Mouse (Mus musculus) myocyte (in vitro differentiated cells): ENCODE results near the gene Ncor2.

ENCODE experiments used
- CEBPB ChIP-seq: IDR thresholded peaks from 2 replicates; pipeline ENCODE4 v1.6.1; 2011; ENCODE audit warnings: mild to moderate bottlenecking, moderate library complexity; ENCODE audit not compliant: poor library complexity, insufficient read depth, severe bottlenecking
- E2F4 ChIP-seq: IDR thresholded peaks from one replicate; pipeline ENCODE4 v1.6.1; 2011; ENCODE audit warnings: mild to moderate bottlenecking, control low read depth, moderate library complexity; ENCODE audit not compliant: insufficient read depth
- MAX ChIP-seq: IDR thresholded peaks from one replicate; pipeline ENCODE4 v1.6.1; 2011; ENCODE audit warnings: low read depth, mild to moderate bottlenecking, control low read depth
- MYOD1 ChIP-seq, 3 experiments: IDR thresholded peaks; one replicate each; pipeline ENCODE4 v1.6.1; 2011; ENCODE audit warnings: control low read depth in 2 of 3, low read depth in 2 of 3, mild to moderate bottlenecking in 2 of 3, moderate library complexity in 1 of 3; ENCODE audit not compliant: insufficient read length in 2 of 3, control insufficient read depth in 1 of 3
- MYOG ChIP-seq, 3 experiments: IDR thresholded peaks; one replicate each; pipeline ENCODE4 v1.6.1; 2011; ENCODE audit warnings: control low read depth in 2 of 3, low read depth in 2 of 3, mild to moderate bottlenecking in 2 of 3; ENCODE audit not compliant: insufficient read length in 2 of 3, control insufficient read depth in 1 of 3, insufficient read depth in 1 of 3
- POLR2A ChIP-seq: IDR thresholded peaks from one replicate; pipeline ENCODE4 v1.6.1; 2011; ENCODE audit warnings: low read depth, mild to moderate bottlenecking, control low read depth, moderate library complexity; ENCODE audit not compliant: insufficient read length
- POLR2AphosphoS2 ChIP-seq: IDR thresholded peaks from one replicate; pipeline ENCODE4 v1.6.1; 2011; ENCODE audit warnings: low read depth, control low read depth; ENCODE audit not compliant: insufficient read length
- REST ChIP-seq: IDR thresholded peaks from one replicate; pipeline ENCODE4 v1.6.1; 2011; ENCODE audit warnings: mild to moderate bottlenecking, control low read depth, moderate library complexity; ENCODE audit not compliant: insufficient read depth, insufficient read length
- SRF ChIP-seq: IDR thresholded peaks from one replicate; pipeline ENCODE4 v1.6.1; 2011; ENCODE audit warnings: low read depth; ENCODE audit not compliant: control insufficient read depth, insufficient read length
- TCF12 ChIP-seq: IDR thresholded peaks from one replicate; pipeline ENCODE4 v1.6.1; 2011; ENCODE audit warnings: mild to moderate bottlenecking, control low read depth; ENCODE audit not compliant: poor library complexity, insufficient read depth, severe bottlenecking
- TCF3 ChIP-seq: IDR thresholded peaks from one replicate; pipeline ENCODE4 v1.6.1; 2011; ENCODE audit warnings: low read depth, control low read depth; ENCODE audit not compliant: insufficient read length
- USF1 ChIP-seq: IDR thresholded peaks from one replicate; pipeline ENCODE4 v1.6.1; 2011; ENCODE audit warnings: low read depth, mild to moderate bottlenecking, control low read depth, moderate library complexity

GRCm38 (mm10) chr5:125141525-125141880, 37.5 kb downstream of the Ncor2 start:
- TF ChIP-seq USF1 (no peak), MAX (no peak), SRF (no peak), POLR2A (peak; percentile 48), MYOG (IDR thresholded peaks at IDR 0.05; ENCODE audit: control insufficient read depth in 1 of 3, insufficient read depth in 1 of 3, insufficient read length in 2 of 3, low read depth in 2 of 3) (peak in 2 of 3 experiments; percentile 48 to 80), TCF12 (no peak), TCF3 (no peak), CEBPB (no peak), POLR2AphosphoS2 (no peak), REST (no peak), E2F4 (no peak), MYOD1 (IDR thresholded peaks at IDR 0.05; ENCODE audit: control insufficient read depth in 1 of 3, insufficient read length in 2 of 3, low read depth in 2 of 3) (peak in 2 of 3 experiments; percentile 45 to 87)
